Mouse (Mus musculus): ENCODE measurements around the gene Vps50. TPM values are rescaled to one million over a fixed set of nuclear protein-coding genes. Genes with fewer than 3 reads are reported as not detected.

Gene Vps50
- polyA plus RNA-seq (2015; fragmentation: Nextera tagmentation; extraction: Ambion mirVana): 29.2 and 34.0 TPM in 2 replicates

GRCm38 (mm10) chr6:3498162-3498848 lies at the start of gene Vps50, which contains the start of gene Hepacam2:
Gene Vps50, plus strand, starts transcription at chr6:3498382.
Gene Hepacam2, minus strand, starts transcription at chr6:3498298.
- no peak within 1 kb of the TSS for H3K27ac ChIP-seq (ENCODE audit: low read length)
- H3K27me3 ChIP-seq (ENCODE audit: insufficient read depth, low read length): no peaks in the 10 kb centered on the region; the same call in 1 of the 2 replicates
- 0 out of 2 replicates have a peak, but pooled peaks cover 2% of the 10 kb centered on the region for H3K4me1 ChIP-seq (ENCODE audit: insufficient read depth, low read length)
- peak within 1 kb of the TSS; percentile 79 for H3K4me2 ChIP-seq (replicated peaks; ENCODE audit: low read depth, low read length)
- peak within 1 kb of the TSS; percentile 92 for H3K4me3 ChIP-seq (ENCODE audit: low read length)
- peak within 1 kb of the TSS; percentile 70 for H3K9ac ChIP-seq (replicated peaks; ENCODE audit: low read length)
- peak; percentile 99 for ATAC-seq (ENCODE audit: low FRiP score, low TSS enrichment)
- WGBS: under 1% methylated on average over 28 of the region's 28 CpGs
- no peaks in the 10 kb centered on the region for H3K9me3 ChIP-seq (ENCODE audit: low read length)
- H3K36me3 ChIP-seq (ENCODE audit: insufficient read depth, low read length): no peaks in the 10 kb centered on the region

DNA sequence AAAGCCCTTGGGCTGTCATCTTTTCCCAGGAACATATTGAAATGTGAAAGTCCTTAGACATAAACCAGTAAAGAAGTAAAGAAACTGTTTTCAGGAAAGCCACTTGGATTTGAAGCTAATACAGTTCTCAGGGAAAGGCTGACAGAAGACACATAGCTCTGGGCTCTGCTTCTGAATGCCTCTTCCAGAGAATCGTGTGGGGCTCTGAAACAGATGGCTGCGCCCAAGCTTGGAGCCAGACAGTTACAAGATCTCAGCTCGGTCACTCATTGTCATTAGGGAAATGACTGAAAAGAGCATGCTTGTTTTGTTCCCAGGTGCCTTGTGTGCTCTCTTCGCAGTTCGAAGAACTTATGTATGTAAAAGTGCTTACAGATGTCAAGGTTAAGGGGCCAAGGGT lies 43.8 kb upstream of the Vps50 start:
- no peak for ATAC-seq (ENCODE audit: low FRiP score, low TSS enrichment)
- no peak overlapping the region for H3K9ac ChIP-seq (replicated peaks; ENCODE audit: low read length)
- 39% methylated on average over 5 of the region's 5 CpGs for WGBS

DNA sequence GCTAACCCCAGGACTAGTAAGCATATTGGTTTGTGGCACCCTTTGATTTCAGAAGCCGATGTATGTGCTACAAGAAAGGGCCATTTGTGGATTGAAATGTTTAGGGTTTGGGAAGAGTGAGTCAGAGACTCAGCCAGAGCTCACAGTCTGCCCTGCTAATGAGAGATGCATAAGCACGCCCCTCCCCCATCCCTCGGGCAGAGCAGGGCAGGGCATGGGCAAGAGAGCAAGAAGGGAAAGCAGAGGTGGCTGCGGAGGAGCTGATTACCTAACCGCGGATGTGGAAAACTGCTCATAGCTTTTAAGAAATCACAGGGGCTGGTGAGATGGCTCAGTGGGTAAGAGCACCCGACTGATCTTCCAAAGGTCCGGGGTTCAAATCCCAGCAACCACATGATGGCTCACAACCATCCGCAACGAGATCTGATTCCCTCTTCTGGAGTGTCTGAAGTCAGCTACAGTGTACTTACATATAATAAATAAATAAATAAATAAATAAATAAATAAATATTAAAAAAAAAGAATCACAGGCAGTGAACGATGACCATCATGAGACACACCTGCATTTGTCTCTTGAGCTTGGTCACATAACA lies 42.1 kb upstream of the Vps50 start:
- Histone ChIP-seq H3K4me3 (ENCODE audit: low read length) (no peak overlapping the region), H3K27me3 (ENCODE audit: insufficient read depth, low read length) (no peaks in the 10 kb centered on the region), H3K27ac (ENCODE audit: low read length) (no peak overlapping the region), H3K9ac (replicated peaks; ENCODE audit: low read length) (no peak overlapping the region), H3K9me3 (ENCODE audit: low read length) (no peaks in the 10 kb centered on the region), H3K4me2 (replicated peaks; ENCODE audit: low read depth, low read length) (no peak overlapping the region), H3K4me1 (ENCODE audit: insufficient read depth, low read length) (no peaks in the 10 kb centered on the region), H3K36me3 (ENCODE audit: insufficient read depth, low read length) (no peaks in the 10 kb centered on the region)
- ATAC-seq (ENCODE audit: low FRiP score, low TSS enrichment): peak; percentile 94
- 54% methylated on average over 11 of the region's 11 CpGs for WGBS

More for the DNA sequence above, 43.8 kb upstream of the Vps50 start:
- Histone ChIP-seq H3K36me3 (ENCODE audit: insufficient read depth, low read length) (no peaks in the 10 kb centered on the region), H3K27ac (ENCODE audit: low read length) (no peak overlapping the region), H3K4me3 (ENCODE audit: low read length) (no peak overlapping the region), H3K4me1 (ENCODE audit: insufficient read depth, low read length) (no peaks in the 10 kb centered on the region), H3K4me2 (replicated peaks; ENCODE audit: low read depth, low read length) (no peak overlapping the region), H3K9me3 (ENCODE audit: low read length) (no peaks in the 10 kb centered on the region), H3K27me3 (ENCODE audit: insufficient read depth, low read length) (no peaks in the 10 kb centered on the region)

DNA sequence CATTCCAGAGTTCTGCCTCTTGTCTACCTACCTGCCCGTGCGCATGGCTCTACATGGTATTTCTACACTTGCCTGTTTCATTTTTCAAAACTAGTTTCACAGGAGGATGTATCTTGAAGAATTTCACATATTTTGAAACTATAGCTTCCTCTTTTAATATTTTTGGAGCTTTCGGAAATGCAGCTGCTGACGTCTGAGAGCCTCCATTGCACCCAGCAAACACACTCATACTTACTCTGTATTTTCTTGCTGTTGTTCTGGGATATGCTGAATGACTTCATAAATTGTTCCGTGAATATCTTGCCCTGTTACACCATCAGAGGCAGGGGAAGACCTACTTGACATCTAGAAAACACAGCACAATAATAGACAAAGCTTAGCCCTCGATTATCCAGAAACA lies 35.2 kb upstream of the Vps50 start:
- no peaks in the 10 kb centered on the region for H3K27me3 ChIP-seq (ENCODE audit: insufficient read depth, low read length)
- WGBS: 67% methylated on average over 6 of the region's 6 CpGs
- no peak overlapping the region for H3K4me3 ChIP-seq (ENCODE audit: low read length)
- H3K4me2 ChIP-seq (replicated peaks; ENCODE audit: low read depth, low read length): no peak overlapping the region
- no peaks in the 10 kb centered on the region for H3K9me3 ChIP-seq (ENCODE audit: low read length)
- ATAC-seq (ENCODE audit: low FRiP score, low TSS enrichment): no peak
- no peaks in the 10 kb centered on the region for H3K4me1 ChIP-seq (ENCODE audit: insufficient read depth, low read length)
- no peak overlapping the region for H3K9ac ChIP-seq (replicated peaks; ENCODE audit: low read length)
- no peak overlapping the region for H3K27ac ChIP-seq (ENCODE audit: low read length)
- H3K36me3 ChIP-seq (ENCODE audit: insufficient read depth, low read length): no peaks in the 10 kb centered on the region

DNA sequence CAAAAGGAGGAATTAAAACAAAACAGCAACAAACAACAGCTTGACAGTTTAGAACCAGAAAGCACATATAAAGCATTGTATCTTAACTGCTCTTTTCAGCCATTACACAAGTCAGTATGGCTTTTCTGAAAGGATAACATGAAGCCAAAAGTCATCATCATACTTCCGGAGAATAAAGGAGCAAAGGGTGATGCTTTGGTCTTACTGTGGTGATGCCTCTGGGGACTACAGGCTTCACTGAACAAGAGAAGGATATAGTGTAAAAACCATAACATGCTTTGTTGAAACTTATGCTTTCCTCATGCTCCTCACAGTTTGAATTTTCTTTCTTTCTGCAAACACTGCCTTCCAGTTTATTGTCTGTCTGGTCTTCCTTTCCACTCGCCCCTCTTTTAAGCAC lies 34.6 kb upstream of the Vps50 start:
- Histone ChIP-seq H3K27me3 (ENCODE audit: insufficient read depth, low read length) (no peaks in the 10 kb centered on the region), H3K9ac (replicated peaks; ENCODE audit: low read length) (no peak overlapping the region), H3K9me3 (ENCODE audit: low read length) (no peaks in the 10 kb centered on the region), H3K4me3 (ENCODE audit: low read length) (no peak overlapping the region), H3K4me1 (ENCODE audit: insufficient read depth, low read length) (no peaks in the 10 kb centered on the region), H3K27ac (ENCODE audit: low read length) (no peak overlapping the region), H3K4me2 (replicated peaks; ENCODE audit: low read depth, low read length) (no peak overlapping the region), H3K36me3 (ENCODE audit: insufficient read depth, low read length) (no peaks in the 10 kb centered on the region)
- no peak for ATAC-seq (ENCODE audit: low FRiP score, low TSS enrichment)
- WGBS: 65% methylated on average over 2 of the region's 2 CpGs

- H3K4me1 ChIP-seq (ENCODE audit: insufficient read depth, low read length): no peaks in the 10 kb centered on the region
- ATAC-seq (ENCODE audit: low FRiP score, low TSS enrichment): no peak
- H3K36me3 ChIP-seq (ENCODE audit: insufficient read depth, low read length): no peaks in the 10 kb centered on the region
- WGBS: 58% methylated on average over 1 of the region's 1 CpGs
- no peak overlapping the region for H3K4me2 ChIP-seq (replicated peaks; ENCODE audit: low read depth, low read length)
- H3K9ac ChIP-seq (replicated peaks; ENCODE audit: low read length): no peak overlapping the region
- H3K27ac ChIP-seq (ENCODE audit: low read length): no peak overlapping the region
- H3K4me3 ChIP-seq (ENCODE audit: low read length): no peak overlapping the region
- H3K9me3 ChIP-seq (ENCODE audit: low read length): no peaks in the 10 kb centered on the region
- H3K27me3 ChIP-seq (ENCODE audit: insufficient read depth, low read length): no peaks in the 10 kb centered on the region
Observed at GRCm38 (mm10) chr6:3468627-3469026, 29.6 kb upstream of the Vps50 start.

GRCm38 (mm10) chr6:3470706-3471105 lies 27.5 kb upstream of the Vps50 start:
- no peak for ATAC-seq (ENCODE audit: low FRiP score, low TSS enrichment)
- Histone ChIP-seq H3K27ac (ENCODE audit: low read length) (no peak overlapping the region), H3K9me3 (ENCODE audit: low read length) (no peaks in the 10 kb centered on the region), H3K36me3 (ENCODE audit: insufficient read depth, low read length) (no peaks in the 10 kb centered on the region), H3K27me3 (ENCODE audit: insufficient read depth, low read length) (no peaks in the 10 kb centered on the region), H3K9ac (replicated peaks; ENCODE audit: low read length) (no peak overlapping the region), H3K4me1 (ENCODE audit: insufficient read depth, low read length) (no peaks in the 10 kb centered on the region), H3K4me2 (replicated peaks; ENCODE audit: low read depth, low read length) (no peak overlapping the region), H3K4me3 (ENCODE audit: low read length) (no peak overlapping the region)
- WGBS: 84% methylated on average over 2 of the region's 2 CpGs

DNA sequence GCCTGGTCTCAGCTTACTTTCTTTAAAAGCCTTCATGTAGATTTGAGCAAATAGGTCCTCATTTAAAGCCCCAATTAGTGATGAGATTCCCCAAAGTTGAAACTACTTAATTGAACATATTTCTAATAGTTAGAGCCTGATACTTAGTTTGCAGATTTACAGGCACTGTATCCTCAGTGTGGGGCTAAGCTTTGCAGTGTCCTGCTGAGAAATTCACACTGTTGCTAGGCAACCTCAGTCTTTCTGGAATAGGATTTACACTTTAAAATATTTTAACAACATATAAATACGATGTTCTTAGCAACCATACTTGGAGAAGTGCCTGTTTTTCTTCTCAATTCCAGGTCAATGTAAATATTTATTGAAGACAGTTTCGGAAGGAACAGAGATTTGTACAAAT lies 21.9 kb upstream of the Vps50 start:
- Histone ChIP-seq H3K4me3 (ENCODE audit: low read length) (no peak overlapping the region), H3K4me2 (replicated peaks; ENCODE audit: low read depth, low read length) (no peak overlapping the region), H3K9ac (replicated peaks; ENCODE audit: low read length) (no peak overlapping the region), H3K9me3 (ENCODE audit: low read length) (no peaks in the 10 kb centered on the region), H3K27ac (ENCODE audit: low read length) (no peak overlapping the region), H3K36me3 (ENCODE audit: insufficient read depth, low read length) (no peaks in the 10 kb centered on the region), H3K4me1 (ENCODE audit: insufficient read depth, low read length) (no peaks in the 10 kb centered on the region), H3K27me3 (ENCODE audit: insufficient read depth, low read length) (no peaks in the 10 kb centered on the region)
- no peak for ATAC-seq (ENCODE audit: low FRiP score, low TSS enrichment)
- WGBS: 56% methylated on average over 2 of the region's 2 CpGs

DNA sequence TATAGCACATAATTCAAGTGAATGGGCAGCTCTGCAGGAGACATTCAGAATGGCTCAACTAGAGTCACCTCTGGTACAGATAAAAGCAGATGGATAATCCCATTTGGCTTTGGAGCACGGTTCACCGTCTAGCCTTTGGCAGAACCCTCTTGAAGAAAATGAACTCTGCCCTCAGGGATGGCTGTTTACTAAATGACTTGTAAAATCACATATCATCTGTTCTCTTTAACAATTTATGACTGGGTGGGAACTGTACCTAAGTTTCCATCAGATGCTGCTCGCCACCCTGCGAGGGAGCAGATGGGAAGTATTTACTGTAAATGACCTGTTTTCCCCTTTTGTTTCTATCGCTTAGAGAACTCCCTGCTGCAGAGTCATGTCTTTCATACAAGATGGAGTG lies 18.3 kb upstream of the Vps50 start:
- H3K4me3 ChIP-seq (ENCODE audit: low read length): no peak overlapping the region
- WGBS: 59% methylated on average over 5 of the region's 5 CpGs
- H3K4me1 ChIP-seq (ENCODE audit: insufficient read depth, low read length): no peaks in the 10 kb centered on the region
- ATAC-seq (ENCODE audit: low FRiP score, low TSS enrichment): no peak
- no peak overlapping the region for H3K4me2 ChIP-seq (replicated peaks; ENCODE audit: low read depth, low read length)
- no peak overlapping the region for H3K9ac ChIP-seq (replicated peaks; ENCODE audit: low read length)
- no peaks in the 10 kb centered on the region for H3K36me3 ChIP-seq (ENCODE audit: insufficient read depth, low read length)
- H3K27me3 ChIP-seq (ENCODE audit: insufficient read depth, low read length): no peaks in the 10 kb centered on the region
- no peak overlapping the region for H3K27ac ChIP-seq (ENCODE audit: low read length)
- no peaks in the 10 kb centered on the region for H3K9me3 ChIP-seq (ENCODE audit: low read length)

GRCm38 (mm10) chr6:3481705-3482104 lies 16.5 kb upstream of the Vps50 start:
- no peak for ATAC-seq (ENCODE audit: low FRiP score, low TSS enrichment)
- no peak overlapping the region for H3K9ac ChIP-seq (replicated peaks; ENCODE audit: low read length)
- no peak overlapping the region for H3K4me3 ChIP-seq (ENCODE audit: low read length)
- H3K36me3 ChIP-seq (ENCODE audit: insufficient read depth, low read length): no peaks in the 10 kb centered on the region
- H3K27me3 ChIP-seq (ENCODE audit: insufficient read depth, low read length): no peaks in the 10 kb centered on the region
- 78% methylated on average over 3 of the region's 3 CpGs for whole genome bisulfite sequencing
- H3K27ac ChIP-seq (ENCODE audit: low read length): no peak overlapping the region
- H3K4me2 ChIP-seq (replicated peaks; ENCODE audit: low read depth, low read length): no peak overlapping the region
- no peaks in the 10 kb centered on the region for H3K9me3 ChIP-seq (ENCODE audit: low read length)
- H3K4me1 ChIP-seq (ENCODE audit: insufficient read depth, low read length): no peaks in the 10 kb centered on the region
